Mouse (Mus musculus) gastrocnemius, postnatal 25 days (tissue): ENCODE data around the gene 4932414N04Rik. TPM values are rescaled to one million over a fixed set of nuclear protein-coding genes. Genes with fewer than 3 reads are reported as not detected.

Experiments
- total RNA-seq, 2 experiments: library from RNA; stranded (reverse); gene quantifications; 1 replicate in 1 of 2; 2 replicates in 1 of 2; pipeline ENCODE4 v1.2.3; 2021

The 4932414N04Rik gene
- total RNA-seq, 2 experiments from 2014 or later: not detected

Other genes with a start within 250 kb of the 4932414N04Rik start
- gene Stk39, start 184.2 kb upstream of the 4932414N04Rik start, total RNA-seq: 1 to 10 TPM; 4.7 to 4.8 TPM
- gene 4933409G03Rik, start 74.1 kb upstream of the 4932414N04Rik start, total RNA-seq: not detected
- 1 to 10 TPM; 1.7 to 2.5 TPM for gene Cers6, start 205.0 kb downstream of the 4932414N04Rik start, total RNA-seq